Mouse (Mus musculus) erythroblast, adult 5-6 weeks (primary cell): ENCODE data around the gene Gfod2. TPM values are rescaled to one million over a fixed set of nuclear protein-coding genes. Genes with fewer than 3 reads are reported as not detected.

Experiments
- ATAC-seq: replicated peaks from 2 replicates; pipeline ENCODE4 v1.8.0; 2016; ENCODE audit warnings: moderate number of reproducible peaks, mild to moderate bottlenecking, moderate TSS enrichment, inconsistent platforms; ENCODE audit not compliant: poor library complexity, low FRiP score, severe bottlenecking
- total RNA-seq, 2 experiments: library from RNA; stranded (forward) in 1 of 2; stranded (reverse) in 1 of 2; fragments of 150-400 nt in 1 of 2; fragments of 200-764, 138-1000 nt in 1 of 2; gene quantifications; 2 replicates each; pipeline versions ENCODE4 v1.2.3 to v1.2.4; 2015 to 2017; ENCODE audit warnings: low replicate concordance in 2 of 2

Gfod2 gene
- total RNA-seq (2015; ENCODE audit: low replicate concordance) (0.21 and 0.38 TPM in 2 replicates), total RNA-seq (2017; ENCODE audit: low replicate concordance) (0.51 TPM in 1 of 2 replicates, not detected in the other)

GRCm38 (mm10) chr8:105758277-105759108, at the start of gene Gfod2:
Gfod2 (minus strand) TSS chr8:105758664.
- ATAC-seq, result peak; percentile 99

GRCm38 (mm10) chr8:105807766-105808165, 49.3 kb upstream of the Gfod2 start:
- ATAC-seq, result no peak

GRCm38 (mm10) chr8:105805964-105806363, 47.5 kb upstream of the Gfod2 start:
- no peak for ATAC-seq

- no peak for ATAC-seq
Observed at GRCm38 (mm10) chr8:105805346-105805745, 46.9 kb upstream of the Gfod2 start.

- no peak for ATAC-seq
Observed at GRCm38 (mm10) chr8:105804797-105805196, 46.3 kb upstream of the Gfod2 start.

- peak; percentile 83 for ATAC-seq
Observed at GRCm38 (mm10) chr8:105801153-105801904, 42.9 kb upstream of the Gfod2 start.

- ATAC-seq, result peak; percentile 77
Observed at GRCm38 (mm10) chr8:105799091-105799812, 40.8 kb upstream of the Gfod2 start.

GRCm38 (mm10) chr8:105798408-105798807, 39.9 kb upstream of the Gfod2 start:
- ATAC-seq, result no peak

- no peak for ATAC-seq
Observed at GRCm38 (mm10) chr8:105795785-105796184, 37.3 kb upstream of the Gfod2 start.

GRCm38 (mm10) chr8:105794009-105794598, 35.6 kb upstream of the Gfod2 start:
- no peak for ATAC-seq

GRCm38 (mm10) chr8:105793331-105793730, 34.9 kb upstream of the Gfod2 start:
- ATAC-seq, result no peak

- ATAC-seq, result no peak
Observed at GRCm38 (mm10) chr8:105789626-105790025, 31.2 kb upstream of the Gfod2 start.

- ATAC-seq, result no peak
Observed at GRCm38 (mm10) chr8:105788927-105789326, 30.5 kb upstream of the Gfod2 start.

- ATAC-seq, result peak; percentile 48; the same call in 1 of the 2 replicates
Observed at GRCm38 (mm10) chr8:105788241-105788640, 29.8 kb upstream of the Gfod2 start.

GRCm38 (mm10) chr8:105780298-105780697, 21.8 kb upstream of the Gfod2 start:
- no peak for ATAC-seq

- no peak for ATAC-seq
Observed at GRCm38 (mm10) chr8:105777833-105778232, 19.4 kb upstream of the Gfod2 start.

GRCm38 (mm10) chr8:105774498-105774897, 16.0 kb upstream of the Gfod2 start:
- no peak for ATAC-seq

GRCm38 (mm10) chr8:105773441-105773861, 15.0 kb upstream of the Gfod2 start:
- no peak for ATAC-seq

- ATAC-seq, result no peak
Observed at GRCm38 (mm10) chr8:105771398-105772175, 13.1 kb upstream of the Gfod2 start.
